Mouse (Mus musculus) cerebellum, adult 2 months (tissue): ENCODE results near the gene Gm49510.

ENCODE experiments used
- CTCF ChIP-seq: fragments of 200-500 bp; IDR thresholded peaks from 2 replicates; pipeline ENCODE4 v1.5.1; 2011; ENCODE audit warnings: low read depth, mild to moderate bottlenecking, control low read depth, low read length, moderate library complexity, borderline replicate concordance; ENCODE audit not compliant: insufficient read depth
- POLR2A ChIP-seq: fragments of 200-500 bp; IDR thresholded peaks from 2 replicates; pipeline ENCODE4 v1.6.1; 2011; ENCODE audit warnings: low read length, control low read depth, borderline replicate concordance; ENCODE audit not compliant: insufficient read depth

DNA sequence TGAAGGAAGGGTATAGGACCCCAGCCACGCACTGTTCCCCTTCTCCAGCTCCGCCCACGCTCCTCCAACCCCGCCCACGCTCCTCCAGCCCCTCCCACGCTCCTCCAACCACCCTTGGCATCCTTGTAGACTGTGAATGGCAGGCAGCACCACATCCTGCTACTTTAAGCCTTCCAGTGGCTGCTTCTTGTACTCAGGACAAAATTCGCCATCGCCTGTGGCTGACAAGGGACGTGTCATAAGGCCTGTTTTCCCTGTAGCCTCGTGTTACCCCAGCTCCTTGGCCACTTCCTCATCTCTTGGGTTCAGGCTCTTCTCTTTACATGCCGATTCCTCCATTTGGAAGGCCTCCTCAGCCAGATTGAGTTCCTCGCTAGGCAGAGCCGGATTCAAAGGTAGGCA is 35.6 kb upstream of the Gm49510 start:
- no peak for TF ChIP-seq CTCF
- TF ChIP-seq POLR2A = no peak
